Mouse (Mus musculus): ENCODE results near the gene Rspo4. TPM values are rescaled to one million over a fixed set of nuclear protein-coding genes. Genes with fewer than 3 reads are reported as not detected.

The Rspo4 gene
- polyA plus RNA-seq, 1 experiment from 2014 or later = 0.74 TPM

- Histone ChIP-seq H3K27ac (ENCODE audit: low read depth, low read length) (no peak overlapping the region), H3K4me1 (replicated peaks; ENCODE audit: control insufficient read depth, insufficient read depth, low read length) (0 out of 2 replicates have a peak, but pooled peaks cover 2% of the 10 kb centered on the region), H3K4me2 (no peak overlapping the region), H3K4me3 (ENCODE audit: low read depth, low read length) (no peak overlapping the region), H3K36me3 (ENCODE audit: control insufficient read depth, insufficient read depth, low read length) (no peaks in the 10 kb centered on the region), H3K9ac (ENCODE audit: low read depth, low read length) (no peak overlapping the region), H3K27me3 (replicated peaks; ENCODE audit: control insufficient read depth, insufficient read depth, low read length) (no peaks in the 10 kb centered on the region), H3K9me3 (ENCODE audit: control insufficient read depth, low read length) (no peaks in the 10 kb centered on the region)
- DNase-seq (ENCODE audit: low spot score) = no peak
- no peak for ATAC-seq (replicated peaks; ENCODE audit: low FRiP score)
- WGBS = 63% methylated on average over 13 of the region's 13 CpGs
These were observed 73.5 kb downstream of the Rspo4 start for GRCm38 (mm10) chr2:151916061-151916831.

- 54% methylated on average over 9 of the region's 9 CpGs for WGBS
- no peak overlapping the region for H3K4me2 ChIP-seq
- H3K27me3 ChIP-seq (replicated peaks; ENCODE audit: control insufficient read depth, insufficient read depth, low read length) = no peaks in the 10 kb centered on the region
- no peaks in the 10 kb centered on the region for H3K36me3 ChIP-seq (ENCODE audit: control insufficient read depth, insufficient read depth, low read length)
- ATAC-seq (replicated peaks; ENCODE audit: low FRiP score) (no peak), DNase-seq (ENCODE audit: low spot score) (no peak)
- no peaks in the 10 kb centered on the region for H3K4me1 ChIP-seq (replicated peaks; ENCODE audit: control insufficient read depth, insufficient read depth, low read length)
- H3K9ac ChIP-seq (ENCODE audit: low read depth, low read length) = no peak overlapping the region
- H3K9me3 ChIP-seq (ENCODE audit: control insufficient read depth, low read length) = no peaks in the 10 kb centered on the region
- H3K4me3 ChIP-seq (ENCODE audit: low read depth, low read length) = no peak overlapping the region
- H3K27ac ChIP-seq (ENCODE audit: low read depth, low read length) = no peak overlapping the region
These were observed 76.4 kb downstream of the Rspo4 start for GRCm38 (mm10) chr2:151919140-151919539.

GRCm38 (mm10) chr2:151921068-151921467, 78.3 kb downstream of the Rspo4 start:
- H3K27ac ChIP-seq (ENCODE audit: low read depth, low read length) = no peak overlapping the region
- H3K9me3 ChIP-seq (ENCODE audit: control insufficient read depth, low read length) = no peaks in the 10 kb centered on the region
- H3K36me3 ChIP-seq (ENCODE audit: control insufficient read depth, insufficient read depth, low read length) = no peaks in the 10 kb centered on the region
- no peak overlapping the region for H3K4me3 ChIP-seq (ENCODE audit: low read depth, low read length)
- H3K4me2 ChIP-seq = no peak overlapping the region
- no peaks in the 10 kb centered on the region for H3K27me3 ChIP-seq (replicated peaks; ENCODE audit: control insufficient read depth, insufficient read depth, low read length)
- no peaks in the 10 kb centered on the region for H3K4me1 ChIP-seq (replicated peaks; ENCODE audit: control insufficient read depth, insufficient read depth, low read length)
- ATAC-seq (replicated peaks; ENCODE audit: low FRiP score) (no peak), DNase-seq (ENCODE audit: low spot score) (no peak)
- 67% methylated on average over 8 of the region's 8 CpGs for WGBS
- no peak overlapping the region for H3K9ac ChIP-seq (ENCODE audit: low read depth, low read length)

GRCm38 (mm10) chr2:151921596-151921995, 78.9 kb downstream of the Rspo4 start:
- Histone ChIP-seq H3K36me3 (ENCODE audit: control insufficient read depth, insufficient read depth, low read length) (no peaks in the 10 kb centered on the region), H3K4me3 (ENCODE audit: low read depth, low read length) (no peak overlapping the region), H3K9me3 (ENCODE audit: control insufficient read depth, low read length) (no peaks in the 10 kb centered on the region), H3K4me1 (replicated peaks; ENCODE audit: control insufficient read depth, insufficient read depth, low read length) (no peaks in the 10 kb centered on the region), H3K27ac (ENCODE audit: low read depth, low read length) (no peak overlapping the region), H3K27me3 (replicated peaks; ENCODE audit: control insufficient read depth, insufficient read depth, low read length) (no peaks in the 10 kb centered on the region), H3K9ac (ENCODE audit: low read depth, low read length) (no peak overlapping the region), H3K4me2 (no peak overlapping the region)
- WGBS = 46% methylated on average over 4 of the region's 4 CpGs
- DNase-seq (ENCODE audit: low spot score) (no peak), ATAC-seq (replicated peaks; ENCODE audit: low FRiP score) (no peak)

Other genes starting within 250 kb of the Rspo4 start
- 0.36 and 0.56 TPM in 2 replicates for gene Snph, start 210.3 kb upstream of the Rspo4 start, polyA plus RNA-seq (2014; fragmentation: Nextera tagmentation; extraction: Ambion mirVana)
- gene Rad21l, start 174.4 kb upstream of the Rspo4 start, polyA plus RNA-seq (2014; fragmentation: Nextera tagmentation; extraction: Ambion mirVana) = not detected in 2 replicates
- 0.32 and 0.62 TPM in 2 replicates for gene Tmem74b, start 140.9 kb upstream of the Rspo4 start, polyA plus RNA-seq (2014; fragmentation: Nextera tagmentation; extraction: Ambion mirVana)
- 61.4 and 63.8 TPM in 2 replicates for gene Psmf1, start 98.7 kb upstream of the Rspo4 start, polyA plus RNA-seq (2014; fragmentation: Nextera tagmentation; extraction: Ambion mirVana)
- gene Angpt4, start 68.3 kb downstream of the Rspo4 start, polyA plus RNA-seq (2014; fragmentation: Nextera tagmentation; extraction: Ambion mirVana) = 0.32 and 0.42 TPM in 2 replicates
- gene Fam110a, start 137.3 kb downstream of the Rspo4 start, polyA plus RNA-seq (2014; fragmentation: Nextera tagmentation; extraction: Ambion mirVana) = 15.0 and 17.0 TPM in 2 replicates
- gene Slc52a3, start 153.6 kb downstream of the Rspo4 start, polyA plus RNA-seq (2014; fragmentation: Nextera tagmentation; extraction: Ambion mirVana) = 1.9 and 2.2 TPM in 2 replicates
- not detected in 2 replicates for gene Scrt2, start 238.6 kb downstream of the Rspo4 start, polyA plus RNA-seq (2014; fragmentation: Nextera tagmentation; extraction: Ambion mirVana)

All from liver, embryonic 11.5 days (tissue).